Mouse (Mus musculus) liver, embryonic 14 days (tissue): ENCODE results near the gene Ms4a13. TPM values are rescaled to one million over a fixed set of nuclear protein-coding genes. Genes with fewer than 3 reads are reported as not detected.

Source experiments
- polyA plus RNA-seq: library from polyadenylated mRNA; depleted of rRNA; stranded (reverse); fragments of >200 nt; gene quantifications from 2 replicates; pipeline ENCODE4 v1.2.3, GENCODE M21; 2012; rRNA removed

Ms4a13 gene
- not detected in 2 replicates for polyA plus RNA-seq

GRCm38 (mm10) chr19:11196546-11196945, at the start of gene Ms4a13:
Gene Ms4a13 (minus strand): TSS chr19:11196737.

GRCm38 (mm10) chr19:11232348-11232747, 35.8 kb upstream of the Ms4a13 start, which contains the start of gene Ms4a12:
Gene Ms4a12 (minus strand): TSS chr19:11232448.

GRCm38 (mm10) chr19:11165172-11165571, 31.4 kb downstream of the Ms4a13 start, which contains the start of gene 1700025F22Rik:
Gene 1700025F22Rik (minus strand): TSS chr19:11165320.

GRCm38 (mm10) chr19:11130776-11131175, 65.8 kb downstream of the Ms4a13 start, which contains the start of gene 1700017D01Rik:
Gene 1700017D01Rik (minus strand): TSS chr19:11130876.

Other genes with a start within 250 kb of the Ms4a13 start
- gene Ccdc86, start 247.5 kb downstream of the Ms4a13 start, polyA plus RNA-seq, result 3.6 and 5.4 TPM in 2 replicates
- not detected in 2 replicates for gene Ms4a10, start 222.1 kb downstream of the Ms4a13 start, polyA plus RNA-seq
- gene Ms4a15, start 203.5 kb downstream of the Ms4a13 start, polyA plus RNA-seq, result not detected in 2 replicates
- gene Ms4a18, start 178.7 kb downstream of the Ms4a13 start, polyA plus RNA-seq, result not detected in 2 replicates
- gene Ms4a8a, start 115.6 kb downstream of the Ms4a13 start, polyA plus RNA-seq, result 0.03 and 0.12 TPM in 2 replicates
- not detected in 2 replicates for gene 1700017D01Rik, start 65.9 kb downstream of the Ms4a13 start, polyA plus RNA-seq
- not detected in 2 replicates for gene 1700025F22Rik, start 31.4 kb downstream of the Ms4a13 start, polyA plus RNA-seq
- not detected in 2 replicates for gene Ms4a12, start 35.7 kb upstream of the Ms4a13 start, polyA plus RNA-seq
- 0.01 TPM in 1 of 2 replicates, not detected in the other for gene Ms4a1, start 69.5 kb upstream of the Ms4a13 start, polyA plus RNA-seq
- gene Ms4a5, start 87.1 kb upstream of the Ms4a13 start, polyA plus RNA-seq, result not detected in 2 replicates
- 0.02 and 0.03 TPM in 2 replicates for gene Ms4a14, start 117.7 kb upstream of the Ms4a13 start, polyA plus RNA-seq
- 0.51 and 0.99 TPM in 2 replicates for gene Ms4a7, start 139.4 kb upstream of the Ms4a13 start, polyA plus RNA-seq
- 0.26 and 0.45 TPM in 2 replicates for gene Ms4a4a, start 178.8 kb upstream of the Ms4a13 start, polyA plus RNA-seq
- gene Ms4a4c, start 208.0 kb upstream of the Ms4a13 start, polyA plus RNA-seq, result 0.43 and 0.91 TPM in 2 replicates
- 0.23 TPM in 2 replicates for gene Ms4a4b, start 246.8 kb upstream of the Ms4a13 start, polyA plus RNA-seq